Mouse (Mus musculus): Measurements from ENCODE around the gene Spcs2.

Spcs2 gene

DNA sequence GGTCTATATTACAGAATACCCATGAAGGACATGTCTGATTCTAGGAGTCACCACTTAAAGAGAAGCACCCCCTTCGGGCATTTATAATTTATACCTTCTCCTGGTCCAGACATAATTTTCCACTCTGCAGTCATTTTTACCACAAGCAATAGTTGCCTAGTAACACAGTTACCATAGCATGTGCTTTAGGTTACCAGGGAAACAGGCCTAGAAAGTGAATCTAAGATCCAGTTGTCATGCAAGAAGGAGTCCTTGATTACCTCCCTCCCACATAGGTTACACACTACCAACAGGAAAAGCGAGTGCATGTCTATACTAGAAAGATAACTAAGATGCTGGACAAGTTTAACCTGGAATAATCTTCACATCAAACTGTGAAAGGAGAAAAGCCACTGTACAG, 15.0 kb upstream of the Spcs2 start:
- ChIA-PET CTCF (no interaction called here), POLR2A (no interaction called here)

DNA sequence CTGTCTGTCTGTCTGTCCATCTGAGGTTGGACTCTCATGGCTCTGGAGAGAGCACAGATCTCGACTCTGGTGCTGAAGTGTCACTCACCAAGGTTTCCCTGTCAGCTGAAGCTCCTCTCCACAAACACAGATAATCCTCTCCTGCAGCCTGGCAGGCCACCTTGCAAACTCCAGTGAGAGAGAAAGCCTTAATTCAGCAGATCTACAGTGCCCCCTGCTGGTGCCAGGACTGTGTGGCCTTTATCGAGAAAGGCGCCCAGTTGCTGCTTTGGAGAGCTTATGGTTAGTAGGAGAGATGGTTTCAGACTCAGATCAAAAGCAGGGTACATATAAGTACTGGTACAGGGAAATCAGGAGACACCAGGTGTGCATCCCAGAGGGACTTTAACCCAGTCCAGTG, 13.1 kb upstream of the Spcs2 start:
- CTCF ChIA-PET, result interaction anchor here (0.5 to 2.0 kb wide), 83 partner anchors 9 to 855 kb away, joined by 3 to 27 read pairs (median 4); partner anchors contain the start of genes Tpbgl (in 2 of the 4) and Spcs2 (in 1 of the 4)
- POLR2A ChIA-PET, result interaction anchor here in 2 of 4 experiments (0.6 to 3.0 kb wide), 9 partner anchors 12 to 392 kb away, joined by 3 to 10 read pairs (median 3); partner anchors contain the start of genes Rps3 (in 1 of the 2) and Spcs2 (in 1 of the 2)

DNA sequence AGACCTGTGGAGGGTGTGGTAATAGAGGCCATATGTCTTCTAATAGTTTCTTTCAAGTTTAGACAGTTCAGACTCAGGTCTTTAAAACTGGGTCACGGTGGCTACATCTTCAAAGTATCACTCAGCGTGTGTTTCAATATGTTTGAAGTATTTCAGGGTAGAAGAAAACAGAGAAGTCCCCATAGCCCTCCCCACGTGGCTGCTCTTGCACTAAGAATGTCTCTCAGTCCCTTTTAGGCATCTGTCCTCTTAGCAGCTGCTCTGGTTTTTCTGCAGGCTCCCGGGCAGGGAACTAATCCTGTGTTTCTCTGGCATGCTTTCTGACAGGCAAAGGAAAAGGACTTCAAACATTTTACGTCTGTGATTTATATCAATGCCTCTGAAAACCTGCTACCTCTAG, 12.6 kb upstream of the Spcs2 start:
- CTCF ChIA-PET, result interaction anchor here (0.6 to 2.0 kb wide), 64 partner anchors 8 to 405 kb away, joined by 3 to 27 read pairs (median 4); partner anchors contain the start of gene Tpbgl (in 2 of the 4)
- POLR2A ChIA-PET, result interaction anchor here in 2 of 4 experiments (0.8 to 3.0 kb wide), 6 partner anchors 12 to 392 kb away, joined by 3 to 10 read pairs (median 4); partner anchors contain the start of genes Rps3 (in 1 of the 2) and Spcs2 (in 1 of the 2)

DNA sequence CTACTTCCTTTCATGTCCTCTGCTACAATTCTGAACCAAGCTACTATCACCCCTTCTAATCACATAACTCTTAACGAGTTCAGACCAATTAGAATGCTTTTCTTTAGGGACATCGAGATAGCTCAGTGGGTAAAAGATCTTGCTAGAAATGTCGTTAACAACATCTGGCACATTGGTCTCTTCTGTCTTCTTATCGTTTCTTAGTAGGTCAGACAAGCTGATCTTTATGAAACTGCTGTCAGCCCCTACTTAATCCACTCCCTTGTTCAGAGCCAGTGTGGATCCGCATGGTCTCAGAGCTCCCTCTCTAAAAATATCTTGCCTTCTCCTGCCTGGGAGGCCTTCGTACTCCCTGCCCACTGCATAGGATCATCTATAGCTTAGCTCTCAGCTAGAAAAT, 10.7 kb upstream of the Spcs2 start:
- ChIA-PET CTCF (no interaction called here), POLR2A (interaction anchor here in 2 of 4 experiments (0.5 to 3.0 kb wide), 5 partner anchors 10 to 18 kb away, joined by 3 to 10 read pairs (median 4); partner anchors contain the start of genes Spcs2 (in 1 of the 2) and Xrra1 (in 1 of the 2))

DNA sequence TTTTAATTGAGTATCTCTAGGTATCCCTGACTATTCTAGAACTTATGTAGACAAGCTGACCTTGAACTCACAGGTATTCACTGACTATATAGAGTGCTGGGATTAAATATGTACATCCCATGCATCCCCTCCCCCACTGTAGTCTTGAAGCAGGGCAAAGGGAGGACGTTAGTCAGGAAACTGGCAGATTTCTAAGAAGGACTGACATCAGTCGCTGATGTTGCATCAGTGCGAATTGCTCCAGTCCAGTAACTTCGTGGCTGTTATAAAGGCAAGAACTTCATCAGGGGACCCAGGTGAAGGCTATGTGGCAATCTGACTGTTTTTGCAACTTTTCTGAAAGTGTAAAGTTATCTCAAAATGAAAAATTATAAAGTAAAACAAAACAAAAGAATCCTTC, 6.0 kb upstream of the Spcs2 start:
- ChIA-PET POLR2A (interaction anchor here in 2 of 4 experiments (0.8 to 1.6 kb wide), 3 partner anchors 11 to 60 kb away, joined by 3 read pairs; partner anchors contain the start of gene Xrra1 (in 1 of the 2)), CTCF (no interaction called here)

DNA sequence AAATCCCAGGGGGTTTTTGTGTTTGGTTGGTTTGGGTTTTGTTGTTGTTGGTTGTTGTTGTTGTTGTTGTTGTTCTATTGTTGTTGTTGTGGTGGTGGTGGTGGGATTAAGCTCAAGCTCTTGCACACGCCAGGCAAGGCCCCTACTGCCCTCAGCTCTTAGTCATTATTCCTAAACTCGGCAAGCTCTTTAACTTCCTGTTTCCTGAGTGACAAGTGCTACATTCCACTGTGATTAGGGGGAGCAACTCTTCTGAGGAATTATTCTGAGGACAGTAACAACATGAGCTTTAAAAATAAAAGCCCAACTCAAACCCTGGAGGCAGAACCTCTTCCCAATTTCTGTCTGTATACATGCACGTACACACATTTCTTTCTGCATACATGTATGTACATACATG, 2.0 kb upstream of the Spcs2 start:
- POLR2A ChIA-PET, result interaction anchor here in 2 of 4 experiments (0.7 to 2.4 kb wide), 3 partner anchors 10 to 22 kb away, joined by 3 to 10 read pairs (median 9); no protein-coding TSS in a partner anchor
- CTCF ChIA-PET, result interaction anchor here in 2 of 4 experiments (1.0 to 1.2 kb wide), 2 partner anchors 11 to 12 kb away, joined by 3 to 4 read pairs; no protein-coding TSS in a partner anchor

DNA sequence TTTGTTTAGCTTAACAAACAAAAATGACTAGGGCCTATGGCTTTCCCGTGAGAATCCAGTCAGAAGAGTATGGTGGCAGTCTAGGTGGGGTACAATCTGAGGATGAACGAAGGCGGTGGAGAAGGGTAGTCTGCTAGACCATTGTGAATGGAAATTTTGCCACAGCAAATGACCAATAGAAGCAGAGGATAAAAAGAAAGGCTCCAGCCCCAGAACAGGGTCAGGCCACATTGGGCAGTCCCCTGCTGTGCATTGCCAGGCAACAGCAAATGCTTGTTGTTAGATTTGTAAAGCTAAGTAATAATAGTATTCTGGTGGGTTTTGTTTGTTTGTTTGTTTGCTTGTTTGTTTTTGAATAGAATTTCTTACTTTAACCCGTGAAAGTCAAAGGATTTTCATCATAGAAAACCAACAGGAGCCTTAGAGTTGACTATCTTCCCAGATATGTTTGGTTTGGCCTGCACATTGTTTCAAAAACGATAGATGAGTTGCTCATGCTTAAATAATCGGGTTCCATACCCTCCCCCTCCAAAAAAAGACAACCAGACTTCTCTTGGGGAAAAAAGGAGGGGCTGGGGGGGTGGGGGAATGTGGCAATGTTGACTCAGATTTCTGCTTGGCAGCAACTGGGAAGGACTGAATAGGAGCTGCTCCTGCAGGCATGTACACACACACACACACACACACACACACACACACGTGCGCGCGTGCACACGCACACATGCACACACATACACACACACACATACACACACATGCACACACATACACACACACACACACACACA, 1.2 kb upstream of the Spcs2 start:
- POLR2A ChIA-PET, result interaction anchor here in 2 of 4 experiments (0.5 to 2.4 kb wide), 5 partner anchors 9 to 246 kb away, joined by 3 to 10 read pairs (median 3); no protein-coding TSS in a partner anchor
- CTCF ChIA-PET, result interaction anchor here in 3 of 4 experiments (0.6 to 1.2 kb wide), 5 partner anchors 12 to 246 kb away, joined by 3 to 8 read pairs (median 4); no protein-coding TSS in a partner anchor

DNA sequence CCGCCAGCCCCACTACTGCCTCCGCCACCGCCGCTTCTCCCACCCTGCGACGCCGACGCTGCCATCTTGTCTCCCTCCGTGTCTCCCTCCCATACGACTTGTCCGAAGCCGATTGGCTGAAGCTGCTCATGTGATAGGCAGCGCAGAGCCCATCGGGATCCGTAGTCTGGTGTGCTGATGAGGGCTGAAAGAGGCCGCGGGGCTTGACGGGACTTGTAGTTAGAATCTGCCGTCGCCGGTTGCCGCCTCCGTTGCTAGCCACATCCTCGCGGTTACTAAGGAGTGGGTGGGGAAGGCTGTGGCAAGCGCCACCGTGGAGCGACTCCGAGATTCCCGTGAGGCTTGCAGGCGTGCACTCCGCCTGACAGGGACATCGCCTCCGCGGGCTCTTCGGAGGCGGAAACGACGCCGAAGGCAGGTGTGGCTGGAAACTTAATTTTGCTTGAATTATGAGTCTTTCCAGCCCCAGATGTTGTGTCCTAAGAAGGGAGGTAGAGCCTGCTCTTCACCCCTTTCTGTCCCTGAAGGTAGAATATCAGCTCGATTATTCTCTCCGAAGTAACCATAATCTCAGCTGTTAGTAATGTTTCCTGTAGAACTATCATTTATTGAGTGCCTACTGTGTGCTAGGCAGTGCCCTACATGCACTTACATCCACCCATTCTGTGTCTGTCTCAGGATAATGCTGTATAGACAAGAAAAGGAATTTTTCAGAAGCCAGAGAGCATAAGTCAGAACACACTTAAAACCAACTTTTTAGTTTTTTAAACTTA, 4.3 kb downstream of the Spcs2 start, which contains the start of gene Xrra1:
Xrra1 (plus strand) TSS at position 304 of the 773 bp plus-strand sequence.
- ChIA-PET CTCF (interaction anchor here in 2 of 4 experiments (0.6 to 1.6 kb wide), 3 partner anchors 17 to 227 kb away, joined by 3 to 4 read pairs (median 3); no protein-coding TSS in a partner anchor), POLR2A (interaction anchor here (0.6 to 2.9 kb wide), 26 partner anchors 10 to 1203 kb away, joined by 3 to 19 read pairs (median 4); partner anchors contain the start of genes Rps3 (in 2 of the 4), Emsy (in 1 of the 4), Lipt2 (in 1 of the 4) and Rnf169 (in 1 of the 4))

DNA sequence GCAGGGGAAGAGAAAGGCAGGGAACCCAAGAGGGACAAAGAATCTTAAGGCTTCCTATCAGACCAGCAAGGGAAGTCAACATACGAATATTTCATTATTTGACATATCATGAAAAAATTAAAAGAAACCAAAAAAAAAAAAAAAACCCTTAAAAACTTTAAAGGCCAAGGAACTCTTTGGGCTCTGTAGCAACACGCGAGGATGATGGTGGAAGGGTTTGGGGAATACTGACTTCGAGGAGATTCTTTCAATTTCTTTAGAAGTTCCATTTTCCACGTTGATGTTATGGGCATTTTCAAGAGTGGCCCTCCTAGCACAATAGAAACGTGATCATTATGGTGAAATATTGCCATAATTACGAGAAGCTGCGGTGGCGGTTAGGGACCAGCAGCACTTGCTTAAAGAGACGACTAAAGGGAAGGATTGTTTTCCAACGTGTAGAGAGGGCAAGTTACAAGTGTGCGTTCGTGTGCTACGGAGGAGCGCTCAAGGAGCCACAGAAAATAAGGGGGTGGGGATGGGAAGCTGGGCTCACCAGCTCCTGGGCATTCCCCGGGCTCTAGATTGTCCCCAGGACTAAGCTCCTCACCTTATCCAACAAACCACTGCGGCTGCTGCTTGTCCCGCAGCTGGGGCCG, 5.0 kb downstream of the Spcs2 start:
- ChIA-PET CTCF (interaction anchor here in 2 of 4 experiments (0.6 to 1.6 kb wide), 3 partner anchors 18 to 226 kb away, joined by 3 to 4 read pairs (median 3); no protein-coding TSS in a partner anchor), POLR2A (interaction anchor here (0.5 to 2.9 kb wide), 28 partner anchors 11 to 1202 kb away, joined by 3 to 19 read pairs (median 4); partner anchors contain the start of genes Rps3 (in 2 of the 4), Arhgef17 (in 1 of the 4), Emsy (in 1 of the 4) and Lipt2 (in 1 of the 4))

DNA sequence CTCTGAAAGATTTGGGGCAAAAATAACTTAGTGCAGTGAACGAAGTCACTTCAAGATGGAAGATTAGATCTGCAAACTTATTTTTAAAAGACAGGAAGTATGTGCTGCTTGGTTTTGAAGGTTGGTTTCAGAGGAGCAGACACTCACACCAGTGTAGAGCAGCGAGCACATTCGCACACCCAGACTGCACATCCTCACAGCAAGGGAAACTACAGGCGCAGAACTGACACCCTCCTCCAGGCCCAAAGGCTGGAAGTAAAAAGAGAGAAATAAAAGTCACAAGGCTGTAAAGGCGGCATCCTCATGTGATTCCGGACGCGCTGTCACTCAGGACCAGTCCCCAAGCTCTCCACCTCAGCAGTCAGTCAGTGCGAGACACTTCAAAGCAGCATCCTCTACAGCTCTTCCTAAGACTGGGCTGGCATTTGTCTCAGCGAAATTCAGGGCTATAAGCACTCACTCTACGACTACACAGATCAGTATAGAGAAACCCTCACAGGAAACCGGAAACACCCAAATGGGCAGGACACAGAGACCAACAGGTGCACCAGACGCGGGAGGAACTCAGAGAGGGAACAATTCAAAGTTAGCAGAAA, 6.9 kb downstream of the Spcs2 start:
- ChIA-PET POLR2A (interaction anchor here in 2 of 4 experiments (0.9 to 2.1 kb wide), 6 partner anchors 8 to 87 kb away, joined by 3 to 9 read pairs (median 5); no protein-coding TSS in a partner anchor), CTCF (no interaction called here)

DNA sequence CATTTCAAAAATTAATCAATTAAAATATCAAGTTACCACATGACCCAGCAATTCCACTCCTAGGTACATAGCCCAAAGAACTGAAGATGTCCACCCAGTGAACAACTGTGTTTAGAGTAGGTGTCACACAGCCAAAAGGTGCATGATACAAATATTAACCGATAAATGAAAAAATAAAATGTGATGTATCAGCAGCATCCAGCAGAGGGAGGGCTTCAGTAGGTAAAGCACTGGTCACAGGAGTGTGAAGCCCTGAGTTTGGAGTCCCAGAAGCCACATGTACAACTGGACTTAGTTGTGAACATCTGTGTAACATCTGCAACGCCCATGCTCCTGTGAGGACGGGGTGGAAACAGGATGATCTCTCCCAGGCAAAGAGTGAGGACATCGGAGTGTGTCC, 9.0 kb downstream of the Spcs2 start:
- ChIA-PET POLR2A (interaction anchor here in 1 of 4 experiments (1.4 to 2.1 kb wide), 2 partner anchors 10 to 125 kb away, joined by 4 to 9 read pairs; no protein-coding TSS in a partner anchor), CTCF (no interaction called here)

DNA sequence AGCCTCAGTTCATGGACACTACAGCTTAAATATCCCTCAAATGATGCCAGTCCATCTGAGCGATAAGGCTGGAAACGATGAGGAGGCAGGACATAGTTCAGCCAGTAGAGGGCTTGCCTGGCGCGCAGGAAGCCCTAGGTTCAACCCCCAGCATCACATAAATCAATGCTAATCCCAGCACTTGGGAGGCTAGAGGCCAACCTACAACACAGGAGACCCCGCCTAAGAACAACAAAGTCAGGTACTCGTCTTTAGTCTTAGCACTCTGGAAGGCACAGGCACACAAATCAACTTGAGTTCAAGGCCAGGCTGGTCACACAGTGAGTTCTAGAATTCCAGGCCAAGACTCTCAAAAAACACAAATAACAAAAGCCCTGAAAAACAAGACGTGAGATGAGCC, 9.9 kb downstream of the Spcs2 start:
- ChIA-PET CTCF (interaction anchor here in 1 of 4 experiments (1.1 kb wide), 1 partner anchor 23 kb away, joined by 4 read pairs; no protein-coding TSS in a partner anchor), POLR2A (interaction anchor here in 1 of 4 experiments (1.2 to 3.4 kb wide), 2 partner anchors 12 to 43 kb away, joined by 4 to 25 read pairs; no protein-coding TSS in a partner anchor)

DNA sequence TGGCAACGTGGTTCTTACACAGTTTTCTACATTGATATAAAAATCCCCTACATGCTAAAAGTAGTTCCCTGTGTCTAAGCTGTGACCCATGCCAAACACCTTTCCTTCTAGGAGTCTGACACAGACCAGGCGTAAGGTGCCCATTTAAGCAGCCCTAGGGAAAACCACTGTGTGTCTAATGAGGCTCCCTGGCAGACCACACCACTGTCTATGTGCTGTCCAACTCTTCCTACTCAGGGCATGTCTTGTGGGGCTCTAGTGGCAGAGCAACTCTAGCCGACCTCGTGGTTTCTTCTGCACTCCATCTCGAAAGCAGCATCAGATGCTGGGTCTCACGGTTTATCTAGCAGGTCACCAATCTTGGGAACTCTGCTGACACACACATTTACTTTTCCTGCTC, 11.6 kb downstream of the Spcs2 start:
- POLR2A ChIA-PET, result interaction anchor here in 2 of 4 experiments (0.6 to 3.4 kb wide), 4 partner anchors 10 to 669 kb away, joined by 3 to 25 read pairs (median 3); partner anchors contain the start of gene Neu3 (in 1 of the 2)
- CTCF ChIA-PET, result interaction anchor here in 1 of 4 experiments (0.6 kb wide), 1 partner anchor 193 kb away, joined by 3 read pairs; no protein-coding TSS in a partner anchor

DNA sequence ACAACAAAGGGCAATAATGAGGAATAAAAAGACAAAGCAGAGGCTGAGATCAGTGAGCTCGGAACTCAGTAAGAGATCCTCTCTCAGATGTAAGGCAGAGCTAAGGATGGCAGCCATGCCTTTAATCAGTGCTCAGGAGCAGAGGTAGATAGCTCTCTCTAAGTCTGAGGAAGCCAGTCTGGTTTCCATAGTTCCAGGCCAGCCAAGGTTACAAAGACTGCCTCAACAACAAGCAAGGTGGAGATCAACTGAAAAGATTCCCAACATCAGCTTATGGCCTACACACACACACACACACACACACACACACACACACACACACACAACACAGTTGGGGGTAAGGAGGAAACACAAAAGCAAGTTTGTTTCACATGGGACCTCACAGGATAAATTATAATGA, 12.1 kb downstream of the Spcs2 start:
- CTCF ChIA-PET, result interaction anchor here in 1 of 4 experiments (0.6 kb wide), 1 partner anchor 192 kb away, joined by 3 read pairs; no protein-coding TSS in a partner anchor
- POLR2A ChIA-PET, result interaction anchor here in 2 of 4 experiments (0.6 to 3.4 kb wide), 6 partner anchors 10 to 668 kb away, joined by 3 to 25 read pairs (median 3); partner anchors contain the start of gene Neu3 (in 1 of the 2)

DNA sequence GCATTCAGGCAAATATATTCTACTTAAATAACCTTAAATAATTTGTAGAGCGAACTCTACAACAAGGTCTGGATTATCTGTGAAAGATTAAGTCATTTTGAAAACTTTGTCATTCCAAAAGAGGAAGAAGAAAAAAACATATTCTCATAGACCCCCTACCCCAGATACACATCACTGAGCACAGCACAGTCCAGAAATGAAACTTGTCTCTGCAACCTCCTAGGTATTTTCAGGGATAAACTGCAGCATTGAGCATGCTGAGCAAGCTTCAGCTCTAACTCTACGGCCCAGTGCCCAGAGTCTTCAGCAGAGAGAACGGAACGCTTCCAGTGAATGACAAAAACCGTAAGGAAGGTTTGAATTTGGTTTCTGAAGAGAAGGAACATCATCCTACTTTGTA, 12.7 kb downstream of the Spcs2 start:
- ChIA-PET CTCF (no interaction called here), POLR2A (interaction anchor here in 2 of 4 experiments (0.7 to 3.4 kb wide), 4 partner anchors 9 to 286 kb away, joined by 3 to 25 read pairs (median 3); no protein-coding TSS in a partner anchor)

DNA sequence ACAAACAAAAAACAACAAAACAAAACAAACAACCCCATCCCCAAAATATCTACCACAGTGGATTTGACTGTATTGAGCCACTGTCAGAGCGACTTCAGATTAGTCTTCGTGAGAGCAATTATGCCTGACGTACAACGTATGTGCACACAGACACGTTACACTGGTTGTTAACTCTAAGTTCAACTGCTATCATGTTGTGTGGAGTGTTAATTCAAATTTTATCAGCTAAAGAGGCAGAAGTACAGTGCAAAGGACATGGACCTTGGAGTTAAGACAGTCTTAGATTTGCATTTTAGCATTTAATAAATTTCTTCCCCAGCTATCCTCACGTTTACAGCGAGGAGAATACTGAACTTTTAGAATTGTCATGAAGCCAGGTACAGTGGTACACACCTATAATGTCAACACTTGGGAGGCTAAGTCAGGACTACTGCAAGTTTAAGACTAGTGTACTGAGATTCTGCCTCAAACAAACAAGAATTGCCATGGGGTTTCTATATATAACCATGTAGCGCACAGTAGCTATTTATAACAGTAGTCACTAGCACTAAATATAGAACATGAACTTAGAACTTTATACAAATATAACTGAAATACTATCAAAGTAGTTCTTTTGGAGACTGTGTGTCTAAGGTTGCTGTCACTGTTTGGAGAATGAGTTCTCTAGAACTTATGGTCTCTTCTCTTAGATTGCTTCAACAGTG, 17.6 kb downstream of the Spcs2 start:
- POLR2A ChIA-PET, result interaction anchor here in 2 of 4 experiments (1.6 to 3.3 kb wide), 4 partner anchors 10 to 14 kb away, joined by 4 to 12 read pairs (median 6); partner anchors contain the start of gene Xrra1 (in 2 of the 2)
- CTCF ChIA-PET, result no interaction called here
